Mouse (Mus musculus) MEL (cell line): ENCODE measurements around the gene Tmem132e. TPM values are rescaled to one million over a fixed set of nuclear protein-coding genes. Genes with fewer than 3 reads are reported as not detected.

Source experiments
- DNase-seq: peaks from one replicate; pipeline ENCODE4 v3.0.0; 2011; ENCODE audit warnings: low read depth, low spot score
- H3K27ac ChIP-seq: 2 replicates; pipeline ENCODE4 v1.5.1; 2012; ENCODE audit warnings: low read depth, mild to moderate bottlenecking, control low read depth, low read length, moderate library complexity; ENCODE audit not compliant: control insufficient read depth
- H3K27me3 ChIP-seq, 2 experiments: fragments of 150-350 bp in 1 of 2; sonication (generic) in 1 of 2; 2 replicates each; pipeline ENCODE4 v1.6.1; 2012; ENCODE audit warnings: low read length in 2 of 2, mild to moderate bottlenecking in 2 of 2, improper control_type of control experiment in 1 of 2, moderate library complexity in 1 of 2; ENCODE audit not compliant: insufficient read depth in 2 of 2, control insufficient read depth in 1 of 2
- H3K36me3 ChIP-seq, 2 experiments: 2 replicates each; pipeline ENCODE4 v1.6.1; 2012 to 2014; ENCODE audit warnings: low read length in 2 of 2, improper control_type of control experiment in 1 of 2, inconsistent platforms in 1 of 2, mild to moderate bottlenecking in 1 of 2; ENCODE audit not compliant: insufficient read depth in 2 of 2, control insufficient read depth in 1 of 2
- H3K4me1 ChIP-seq, 2 experiments: fragments of 150-350 bp in 1 of 2; sonication (generic) in 1 of 2; 2 replicates each; pipeline ENCODE4 v1.6.1; 2012; ENCODE audit warnings: low read length in 2 of 2, improper control_type of control experiment in 1 of 2, mild to moderate bottlenecking in 1 of 2; ENCODE audit not compliant: insufficient read depth in 2 of 2, control insufficient read depth in 1 of 2
- H3K4me3 ChIP-seq, 2 experiments: fragments of 150-350 bp in 1 of 2; sonication (generic) in 1 of 2; 2 replicates each; pipeline ENCODE4 v1.5.1; 2012; ENCODE audit warnings: low read depth in 2 of 2, low read length in 2 of 2, mild to moderate bottlenecking in 2 of 2, moderate library complexity in 2 of 2, control low read depth in 1 of 2, improper control_type of control experiment in 1 of 2; ENCODE audit not compliant: control insufficient read depth in 1 of 2, insufficient read depth in 1 of 2
- H3K79me2 ChIP-seq: 2 replicates; pipeline ENCODE4 v1.6.1; 2012; ENCODE audit warnings: mild to moderate bottlenecking, low read length, moderate library complexity; ENCODE audit not compliant: control insufficient read depth, poor library complexity, insufficient read depth
- H3K9ac ChIP-seq: 2 replicates; pipeline ENCODE4 v1.6.1; 2012; ENCODE audit warnings: low read depth, mild to moderate bottlenecking, control low read depth, low read length, moderate library complexity; ENCODE audit not compliant: control insufficient read depth, poor library complexity, severe bottlenecking
- H3K9me3 ChIP-seq: fragments of 150-350 bp; sonication (generic); replicated peaks from 2 replicates; pipeline ENCODE4 v1.6.1; 2012; ENCODE audit warnings: mild to moderate bottlenecking, low read length, improper control_type of control experiment, moderate library complexity; ENCODE audit not compliant: insufficient read depth
- E2F4 ChIP-seq: IDR thresholded peaks from 2 replicates; pipeline ENCODE4 v1.6.1; 2011; ENCODE audit warnings: low read depth, low read length, improper control_type of control experiment, borderline replicate concordance
- ETS1 ChIP-seq: IDR thresholded peaks from 2 replicates; pipeline ENCODE4 v1.6.1; 2012; ENCODE audit warnings: low read depth, mild to moderate bottlenecking, inconsistent platforms, low read length, improper control_type of control experiment, moderate library complexity
- GABPA ChIP-seq: IDR thresholded peaks from 2 replicates; pipeline ENCODE4 v1.6.1; 2012; ENCODE audit warnings: low read depth, mild to moderate bottlenecking, inconsistent platforms, low read length, improper control_type of control experiment, moderate library complexity
- MAFK ChIP-seq: IDR thresholded peaks from 2 replicates; pipeline ENCODE4 v1.6.1; 2011; ENCODE audit warnings: low read depth, mild to moderate bottlenecking, low read length, improper control_type of control experiment, borderline replicate concordance
- MAX ChIP-seq: IDR thresholded peaks from 2 replicates; pipeline ENCODE4 v1.6.1; 2011; ENCODE audit warnings: low read length, improper control_type of control experiment
- MAZ ChIP-seq: IDR thresholded peaks from 2 replicates; pipeline ENCODE4 v1.6.1; 2012; ENCODE audit warnings: low read depth, mild to moderate bottlenecking, inconsistent platforms, low read length, improper control_type of control experiment
- MYB ChIP-seq: IDR thresholded peaks from 2 replicates; pipeline ENCODE4 v1.6.1; 2011; ENCODE audit warnings: mild to moderate bottlenecking, low read depth, low read length, improper control_type of control experiment
- RAD21 ChIP-seq: IDR thresholded peaks from 2 replicates; pipeline ENCODE4 v1.6.1; 2011; ENCODE audit warnings: mild to moderate bottlenecking, low read depth, low read length, improper control_type of control experiment
- SIN3A ChIP-seq: IDR thresholded peaks from 2 replicates; pipeline ENCODE4 v1.6.1; 2012; ENCODE audit warnings: low read length, improper control_type of control experiment, inconsistent platforms
- ZC3H11A ChIP-seq: IDR thresholded peaks from 2 replicates; pipeline ENCODE4 v1.6.1; 2012; ENCODE audit warnings: low read depth, mild to moderate bottlenecking, inconsistent platforms, low read length, improper control_type of control experiment
- ZKSCAN1 ChIP-seq: IDR thresholded peaks from 2 replicates; pipeline ENCODE4 v1.6.1; 2012; ENCODE audit warnings: low read depth, mild to moderate bottlenecking, inconsistent platforms, low read length, improper control_type of control experiment, moderate library complexity
- polyA plus RNA-seq, 2 experiments: library from polyadenylated mRNA; stranded (reverse) in 1 of 2; unstranded in 1 of 2; fragments of >175 nt in 1 of 2; fragments of >200 nt in 1 of 2; gene quantifications; 2 replicates each; pipeline versions ENCODE4 v1.2.1 to v1.2.4; 2012; ENCODE audit warnings: low replicate concordance in 2 of 2, low read depth in 1 of 2; ENCODE audit not compliant: insufficient read length in 2 of 2, insufficient read depth in 1 of 2, missing spikeins in 1 of 2
- total RNA-seq: library from RNA; depleted of rRNA; stranded (reverse); fragments of 300-350 nt; gene quantifications from 2 replicates; pipeline ENCODE4 v1.2.3, GENCODE M21; 2012

The Tmem132e gene
- total and polyA plus RNA-seq, 3 experiments = not detected

DNA sequence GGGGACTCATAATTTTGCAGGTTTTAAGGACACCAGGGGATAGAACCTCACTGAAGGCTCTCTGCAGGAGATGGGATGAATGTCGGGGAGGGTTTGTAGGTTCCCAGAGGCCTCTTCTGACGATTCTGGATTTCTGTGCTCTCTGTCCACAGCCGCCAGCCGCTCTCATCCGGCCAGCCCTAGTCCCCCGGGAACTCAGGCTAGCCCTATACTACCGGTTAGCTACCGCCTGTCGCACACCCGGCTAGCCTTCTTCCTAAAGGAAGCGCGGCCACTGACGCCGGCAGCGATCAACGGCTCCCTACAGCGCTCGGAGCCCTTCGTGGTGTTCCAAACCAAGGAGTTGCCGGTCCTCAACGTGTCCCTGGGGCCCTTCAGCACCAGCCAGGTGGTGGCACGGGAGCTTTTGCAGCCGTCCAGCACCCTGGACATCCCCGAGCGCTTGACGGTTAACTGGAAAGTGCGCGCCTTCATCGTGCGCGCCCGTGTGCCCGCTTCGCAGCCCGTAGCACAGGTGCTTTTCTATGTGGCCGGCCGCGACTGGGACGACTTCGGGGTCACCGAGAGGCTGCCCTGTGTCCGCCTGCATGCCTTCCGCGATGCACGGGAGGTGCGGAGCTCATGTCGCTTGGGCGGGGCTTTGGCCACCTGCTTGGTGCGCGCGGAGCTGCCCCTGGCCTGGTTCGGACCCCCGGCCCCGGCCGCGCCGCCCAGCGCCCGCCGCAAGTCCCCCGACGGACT, 45.6 kb downstream of the Tmem132e start:
- Histone ChIP-seq H3K79me2 (no peaks in the 10 kb centered on the region), H3K27me3 (no peaks in the 10 kb centered on the region), H3K27ac (no peak overlapping the region), H3K9ac (no peak overlapping the region), H3K4me3 (no peak overlapping the region), H3K9me3 (no peaks in the 10 kb centered on the region), H3K4me1 (no peaks in the 10 kb centered on the region), H3K36me3 (no peaks in the 10 kb centered on the region)
- DNase-seq = no peak
- no peak for TF ChIP-seq MYB

GRCm38 (mm10) chr11:82434832-82435182, 46.1 kb downstream of the Tmem132e start:
- no peaks in the 10 kb centered on the region for H3K9me3 ChIP-seq
- TF ChIP-seq MAZ = no peak
- TF ChIP-seq ETS1 = no peak
- TF ChIP-seq, all 39 proteins: peak for 0
- Histone ChIP-seq H3K79me2 (no peaks in the 10 kb centered on the region), H3K9ac (no peak overlapping the region), H3K27ac (no peak overlapping the region), H3K36me3 (no peaks in the 10 kb centered on the region), H3K4me3 (no peak overlapping the region), H3K4me1 (no peaks in the 10 kb centered on the region), H3K27me3 (no peaks in the 10 kb centered on the region)
- no peak for DNase-seq

DNA sequence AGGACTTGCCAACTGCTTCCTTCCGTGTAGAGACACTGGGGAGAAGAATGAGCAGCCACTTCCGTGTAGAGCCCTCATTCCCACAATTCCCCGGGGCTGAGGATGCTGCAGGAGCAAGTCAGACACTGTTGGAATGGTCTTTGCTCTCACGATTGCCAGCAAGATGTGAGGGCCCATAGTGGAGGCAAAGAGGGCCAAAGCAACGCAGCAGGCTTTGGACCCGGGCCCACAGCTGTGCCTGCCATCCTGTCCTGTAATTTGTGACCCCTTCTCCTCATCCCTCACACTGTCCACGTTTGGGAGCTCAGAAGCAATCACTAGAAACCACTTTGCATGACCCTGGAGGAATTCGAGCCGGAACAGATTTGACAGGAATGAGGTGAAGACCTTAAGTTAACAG, 59.8 kb downstream of the Tmem132e start:
- Histone ChIP-seq H3K9ac (no peak overlapping the region), H3K79me2 (no peaks in the 10 kb centered on the region), H3K36me3 (no peaks in the 10 kb centered on the region), H3K27me3 (no peaks in the 10 kb centered on the region), H3K4me1 (no peaks in the 10 kb centered on the region), H3K9me3 (no peaks in the 10 kb centered on the region), H3K27ac (no peak overlapping the region)
- DNase-seq = no peak
- TF ChIP-seq MAFK = no peak
- no peak for TF ChIP-seq ZC3H11A
- TF ChIP-seq GABPA = no peak
- TF ChIP-seq ZKSCAN1 = no peak
- no peak for TF ChIP-seq MAX
- no peak for TF ChIP-seq E2F4
- no peak for TF ChIP-seq SIN3A
- TF ChIP-seq RAD21 = no peak
- TF ChIP-seq, all 39 proteins: peak for 0
- no peak overlapping the region for H3K4me3 ChIP-seq
